Mouse (Mus musculus) heart, adult 2 months (tissue): ENCODE data around the gene Ssbp4.

ENCODE experiments used
- CTCF ChIP-seq: fragments of 200-600 bp; IDR thresholded peaks from 2 replicates; pipeline ENCODE4 v1.8.1; 2022; ENCODE audit warnings: antibody characterized with exemption, mild to moderate bottlenecking, moderate library complexity
- POLR2A ChIP-seq: fragments of 200-500 bp; IDR thresholded peaks from 2 replicates; pipeline ENCODE4 v1.6.1; 2011; ENCODE audit warnings: mild to moderate bottlenecking, low read depth, low read length, control low read depth; ENCODE audit not compliant: insufficient read depth

DNA sequence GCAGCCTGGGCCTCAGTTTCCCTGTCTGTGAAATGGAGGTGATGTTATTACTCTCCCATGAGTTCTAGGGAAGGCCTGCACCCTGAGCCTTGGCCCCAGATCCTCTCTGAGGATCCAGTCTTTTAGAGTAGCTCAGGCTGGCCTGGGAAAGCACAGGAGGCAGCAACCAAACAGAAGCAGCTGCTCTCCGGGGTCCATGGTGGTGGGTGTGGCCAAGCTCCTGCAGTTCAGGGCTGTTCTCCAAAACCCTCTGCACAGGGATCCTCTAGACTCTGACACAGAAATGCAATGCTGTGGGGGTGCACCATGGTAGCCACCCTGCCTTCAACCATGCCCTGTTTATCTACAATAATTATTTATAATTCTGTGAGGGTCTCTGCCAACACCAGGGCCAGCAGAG lies 5.1 kb upstream of the Ssbp4 start:
- TF ChIP-seq POLR2A (no peak), CTCF (no peak)
